Comparison of ENCODE assay signal across 21 mouse cellular contexts in the genomic region with DNA sequence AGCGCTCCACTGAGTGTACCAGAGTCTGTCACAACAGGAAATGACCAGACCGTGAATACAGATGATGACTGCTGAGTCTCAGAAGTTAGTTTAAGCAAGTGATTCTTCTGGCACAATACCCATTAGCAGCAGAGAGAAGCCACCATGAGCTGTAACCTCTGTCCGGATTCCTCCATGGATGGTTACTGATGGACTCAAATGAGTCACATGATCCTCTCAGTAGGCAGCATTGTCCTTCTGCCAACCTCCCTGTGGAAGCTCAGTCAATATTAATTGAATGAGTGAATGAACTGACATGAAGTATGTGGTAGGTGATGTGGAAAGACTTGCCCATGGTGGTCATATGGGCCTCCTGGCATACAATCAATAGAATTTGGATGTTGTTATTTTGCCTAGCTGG. TPM values are rescaled to one million over a fixed set of nuclear protein-coding genes. Genes with fewer than 3 reads are reported as not detected.
DNase-seq lines count a peak whose midpoint lies in the region; ATAC-seq and TF ChIP-seq lines count a peak whose summit lies in the region.
"Had no signal": no experiment of that assay in that cellular context is flagged by ENCODE, and none has a peak within 500 bp of the region (broad histone marks: within the 10 kb centered on the region; RNA-seq: fewer than 3 reads in every experiment).

No protein-coding gene starts in this region.

- H3K36me3 ChIP-seq in hindbrain, embryonic 16.5 days (ENCODE audit: control insufficient read depth, insufficient read depth, low read length): no peaks in the 10 kb centered on the region
- no peaks in the 10 kb centered on the region for H3K36me3 ChIP-seq in hindbrain, embryonic 13.5 days
- H3K36me3 ChIP-seq in kidney, embryonic 14.5 days (ENCODE audit: control insufficient read depth, insufficient read depth, low read length): no peaks in the 10 kb centered on the region
- no peaks in the 10 kb centered on the region for H3K36me3 ChIP-seq in liver, postnatal 0 days (replicated peaks; ENCODE audit: insufficient read depth, low read length)
- H3K36me3 ChIP-seq: limb, embryonic 13.5 days; liver, embryonic 13.5 days had no signal

- no peak overlapping the region for H3K27ac ChIP-seq in hindbrain, embryonic 16.5 days (ENCODE audit: low read depth, low read length)
- H3K27ac ChIP-seq in hindbrain, embryonic 13.5 days: no peak overlapping the region
- H3K27ac ChIP-seq in kidney, embryonic 14.5 days (ENCODE audit: low read depth, low read length): no peak overlapping the region
- H3K27ac ChIP-seq in liver, postnatal 0 days (ENCODE audit: low read depth): no peak overlapping the region
- H3K27ac ChIP-seq: limb, embryonic 13.5 days; liver, embryonic 13.5 days had no signal

- no peaks in the 10 kb centered on the region for H3K27me3 ChIP-seq in hindbrain, embryonic 16.5 days (replicated peaks; ENCODE audit: control insufficient read depth, insufficient read depth, low read length)
- no peaks in the 10 kb centered on the region for H3K27me3 ChIP-seq in hindbrain, embryonic 13.5 days
- no peaks in the 10 kb centered on the region for H3K27me3 ChIP-seq in kidney, embryonic 14.5 days (ENCODE audit: control insufficient read depth, insufficient read depth, low read length)
- H3K27me3 ChIP-seq in liver, postnatal 0 days (ENCODE audit: insufficient read depth, low read length): no peaks in the 10 kb centered on the region
- H3K27me3 ChIP-seq: CH12.LX; limb, embryonic 13.5 days; liver, embryonic 13.5 days had no signal

- DNase-seq in brain, adult 2 months (ENCODE audit: low read depth, low spot score): peak; percentile 80
- peak; percentile 85 for DNase-seq in cerebellum, adult 9-10 months
- DNase-seq in gonadal fat pad, adult 2 months (ENCODE audit: low read depth): peak; percentile 6
- no peak for DNase-seq in liver, postnatal 0 days
- DNase-seq: heart, postnatal 10 days; kidney, adult 2 months; kidney, postnatal 14 days; liver, embryonic 13.5 days; midbrain, embryonic 14.5 days; right cerebral cortex, postnatal 25 days; thymus, adult 18-20 months; thymus, postnatal 4 days had no signal

- WGBS in hindbrain, embryonic 16.5 days: 66% methylated on average over 3 of the region's 3 CpGs
- 74% methylated on average over 3 of the region's 3 CpGs for WGBS in hindbrain, embryonic 13.5 days
- 82% methylated on average over 3 of the region's 3 CpGs for WGBS in kidney, embryonic 14.5 days
- WGBS in liver, postnatal 0 days (ENCODE audit: insufficient replicate concordance): 52% methylated on average over 3 of the region's 3 CpGs

- peak; percentile 92 for ATAC-seq in hindbrain, embryonic 16.5 days
- ATAC-seq in hindbrain, embryonic 13.5 days (ENCODE audit: low FRiP score): no peak
- no peak for ATAC-seq in kidney, embryonic 14.5 days (ENCODE audit: low FRiP score, low TSS enrichment)
- no peak for ATAC-seq in liver, postnatal 0 days
- ATAC-seq: inflammation-experienced regulatory T-cells, adult 6 months; lung, postnatal 0 days had no signal

- no peak overlapping the region for H3K9ac ChIP-seq in hindbrain, embryonic 16.5 days (ENCODE audit: low read depth, low read length)
- H3K9ac ChIP-seq in hindbrain, embryonic 13.5 days: no peak overlapping the region
- H3K9ac ChIP-seq in kidney, embryonic 14.5 days (ENCODE audit: low read depth, low read length): no peak overlapping the region
- H3K9ac ChIP-seq in liver, postnatal 0 days (replicated peaks): no peak overlapping the region
- H3K9ac ChIP-seq: limb, embryonic 13.5 days; liver, embryonic 13.5 days had no signal

- TF ChIP-seq CTCF in liver, postnatal 0 days (IDR thresholded peaks at IDR 0.05; ENCODE audit: low read depth): no peak

- no peaks in the 10 kb centered on the region for H3K9me3 ChIP-seq in hindbrain, embryonic 16.5 days (ENCODE audit: control insufficient read depth, low read length)
- H3K9me3 ChIP-seq in hindbrain, embryonic 13.5 days: no peaks in the 10 kb centered on the region; the same call in 1 of the 2 replicates
- H3K9me3 ChIP-seq in kidney, embryonic 14.5 days (ENCODE audit: control insufficient read depth, low read length): peaks cover 5% of the 10 kb centered on the region; the same call in 1 of the 2 replicates
- H3K9me3 ChIP-seq in liver, postnatal 0 days (ENCODE audit: low read length): no peaks in the 10 kb centered on the region
- H3K9me3 ChIP-seq: limb, embryonic 13.5 days; liver, embryonic 13.5 days had no signal

- no peak overlapping the region for H3K4me2 ChIP-seq in hindbrain, embryonic 16.5 days (ENCODE audit: low read length)
- H3K4me2 ChIP-seq in hindbrain, embryonic 13.5 days: no peak overlapping the region
- H3K4me2 ChIP-seq in kidney, embryonic 14.5 days (replicated peaks; ENCODE audit: low read depth, low read length): no peak overlapping the region
- no peak overlapping the region for H3K4me2 ChIP-seq in liver, postnatal 0 days (ENCODE audit: low read depth, low read length)
- H3K4me2 ChIP-seq: heart, embryonic 11.5 days; limb, embryonic 13.5 days; liver, embryonic 13.5 days had no signal

- H3K4me3 ChIP-seq in hindbrain, embryonic 16.5 days (ENCODE audit: low read length): no peak overlapping the region
- no peak overlapping the region for H3K4me3 ChIP-seq in hindbrain, embryonic 13.5 days
- no peak overlapping the region for H3K4me3 ChIP-seq in kidney, embryonic 14.5 days (ENCODE audit: low read length)
- no peak overlapping the region for H3K4me3 ChIP-seq in liver, postnatal 0 days (ENCODE audit: low read depth, low read length)
- H3K4me3 ChIP-seq: limb, embryonic 13.5 days; liver, embryonic 13.5 days; myocyte had no signal

- no peaks in the 10 kb centered on the region for H3K4me1 ChIP-seq in hindbrain, embryonic 16.5 days (ENCODE audit: control insufficient read depth, insufficient read depth, low read depth, low read length)
- no peaks in the 10 kb centered on the region for H3K4me1 ChIP-seq in hindbrain, embryonic 13.5 days (replicated peaks)
- H3K4me1 ChIP-seq in kidney, embryonic 14.5 days (ENCODE audit: control insufficient read depth, insufficient read depth, low read length): no peaks in the 10 kb centered on the region
- H3K4me1 ChIP-seq in liver, postnatal 0 days (ENCODE audit: insufficient read depth): no peaks in the 10 kb centered on the region
- H3K4me1 ChIP-seq: limb, embryonic 13.5 days; liver, embryonic 13.5 days had no signal

- no peak for TF ChIP-seq EP300 in liver, postnatal 0 days (IDR thresholded peaks at IDR 0.05; ENCODE audit: low read depth)

RNA-seq across cellular contexts. Expression of a gene that starts 38.4 kb away (rescaled TPM):
- 52.0 and 57.0 TPM in 2 replicates for polyA plus RNA-seq in hindbrain, embryonic 16.5 days (2015; fragmentation: Nextera tagmentation; extraction: Ambion mirVana)
- polyA plus RNA-seq in hindbrain, embryonic 13.5 days (2015; fragmentation: Nextera tagmentation; extraction: Ambion mirVana): 56.2 and 57.7 TPM in 2 replicates
- polyA plus RNA-seq in gonadal fat pad, adult 2 months (2012; rRNA removed): 2.6 and 2.7 TPM in 2 replicates
- 0.29 and 0.34 TPM in 2 replicates for polyA plus RNA-seq in kidney, embryonic 14.5 days (2014; fragmentation: Nextera tagmentation; extraction: Ambion mirVana)
- 0.06 and 0.08 TPM in 2 replicates for polyA plus RNA-seq in liver, postnatal 0 days (2015; fragmentation: Nextera tagmentation; extraction: Ambion mirVana)
- polyA plus RNA-seq: inflammation-experienced regulatory T-cells, adult 6 months had no signal

Comparison
In these comparisons a context has a peak if more than half of its experiments do, and no peak if none do; other contexts are left out.
1. RNA of a gene that starts 38.4 kb away (polyA plus RNA-seq): 56.2 to 57.7 TPM in hindbrain, embryonic 13.5 days and 52.0 to 57.0 TPM in hindbrain, embryonic 16.5 days; 2.6 to 2.7 TPM in gonadal fat pad, adult 2 months, 0.29 to 0.34 TPM in kidney, embryonic 14.5 days and 0.06 to 0.08 TPM in liver, postnatal 0 days; every median in the first group is over 10 times any median in the second.